Mouse (Mus musculus): ENCODE measurements around the gene Tmx1. TPM values are rescaled to one million over a fixed set of nuclear protein-coding genes. Genes with fewer than 3 reads are reported as not detected.

The Tmx1 gene
- polyA plus RNA-seq, 1 experiment from 2014 or later: 103 TPM

- peaks cover 4% of the 10 kb centered on the region; the same call in 1 of the 2 replicates for H3K4me1 ChIP-seq (ENCODE audit: control insufficient read depth, low read depth, low read length)
- H3K4me2 ChIP-seq (ENCODE audit: low read depth, low read length): no peak overlapping the region
- no peaks in the 10 kb centered on the region for H3K27me3 ChIP-seq (ENCODE audit: control insufficient read depth, insufficient read depth, low read depth, low read length)
- no peak for ATAC-seq (ENCODE audit: low read depth)
- H3K27ac ChIP-seq (ENCODE audit: low read length): no peak overlapping the region
- WGBS (ENCODE audit: insufficient replicate concordance): 33% methylated on average over 8 of the region's 8 CpGs
- no peaks in the 10 kb centered on the region for H3K9me3 ChIP-seq (replicated peaks; ENCODE audit: control insufficient read depth, low read length)
- H3K36me3 ChIP-seq (ENCODE audit: control insufficient read depth, insufficient read depth): no peaks in the 10 kb centered on the region
- H3K4me3 ChIP-seq (ENCODE audit: low read depth, low read length): no peak overlapping the region
- H3K9ac ChIP-seq (ENCODE audit: low read depth, low read length): no peak overlapping the region
These were observed 22.5 kb upstream of the Tmx1 start for GRCm38 (mm10) chr12:70430307-70430950.

DNA sequence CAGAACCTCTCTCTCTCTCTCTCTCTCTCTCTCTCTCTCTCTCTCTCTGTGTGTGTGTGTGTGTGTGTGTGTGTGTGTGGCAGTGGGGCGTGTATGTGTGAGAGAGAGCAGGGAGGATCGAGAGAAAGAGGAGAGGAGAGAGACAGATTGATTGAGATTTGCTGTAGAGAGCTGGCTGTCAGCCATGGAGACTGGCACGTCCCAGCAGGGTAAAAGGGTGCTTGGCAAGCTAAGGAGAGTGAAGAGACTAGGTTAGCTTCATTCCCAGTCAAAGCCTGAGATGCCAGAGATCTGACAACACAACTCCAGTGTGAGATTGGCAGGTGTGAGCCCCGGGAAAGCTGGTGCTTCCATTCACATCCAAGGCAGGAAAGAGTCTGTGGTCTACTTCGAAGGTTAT lies 21.5 kb upstream of the Tmx1 start:
- Histone ChIP-seq H3K4me1 (ENCODE audit: control insufficient read depth, low read depth, low read length) (peaks cover 4% of the 10 kb centered on the region; the same call in 1 of the 2 replicates), H3K9ac (ENCODE audit: low read depth, low read length) (0 out of 2 replicates have a peak overlapping the region, but pooled peaks have one; percentile 7), H3K36me3 (ENCODE audit: control insufficient read depth, insufficient read depth) (no peaks in the 10 kb centered on the region), H3K4me2 (ENCODE audit: low read depth, low read length) (no peak overlapping the region), H3K27ac (ENCODE audit: low read length) (no peak overlapping the region), H3K4me3 (ENCODE audit: low read depth, low read length) (no peak overlapping the region), H3K9me3 (replicated peaks; ENCODE audit: control insufficient read depth, low read length) (no peaks in the 10 kb centered on the region), H3K27me3 (ENCODE audit: control insufficient read depth, insufficient read depth, low read depth, low read length) (no peaks in the 10 kb centered on the region)
- ATAC-seq (ENCODE audit: low read depth): no peak
- WGBS (ENCODE audit: insufficient replicate concordance): 34% methylated on average over 5 of the region's 5 CpGs

GRCm38 (mm10) chr12:70449961-70450360 lies 2.9 kb upstream of the Tmx1 start:
- no peak for ATAC-seq (ENCODE audit: low read depth)
- Histone ChIP-seq H3K27ac (ENCODE audit: low read length) (peak overlapping the region; percentile 70), H3K4me1 (ENCODE audit: control insufficient read depth, low read depth, low read length) (peaks cover 22% of the 10 kb centered on the region), H3K4me3 (ENCODE audit: low read depth, low read length) (no peak overlapping the region), H3K27me3 (ENCODE audit: control insufficient read depth, insufficient read depth, low read depth, low read length) (no peaks in the 10 kb centered on the region), H3K9ac (ENCODE audit: low read depth, low read length) (0 out of 2 replicates have a peak overlapping the region, but pooled peaks have one; percentile 28), H3K9me3 (replicated peaks; ENCODE audit: control insufficient read depth, low read length) (no peaks in the 10 kb centered on the region), H3K36me3 (ENCODE audit: control insufficient read depth, insufficient read depth) (no peaks in the 10 kb centered on the region), H3K4me2 (ENCODE audit: low read depth, low read length) (peak overlapping the region; percentile 32; the same call in 1 of the 2 replicates)

DNA sequence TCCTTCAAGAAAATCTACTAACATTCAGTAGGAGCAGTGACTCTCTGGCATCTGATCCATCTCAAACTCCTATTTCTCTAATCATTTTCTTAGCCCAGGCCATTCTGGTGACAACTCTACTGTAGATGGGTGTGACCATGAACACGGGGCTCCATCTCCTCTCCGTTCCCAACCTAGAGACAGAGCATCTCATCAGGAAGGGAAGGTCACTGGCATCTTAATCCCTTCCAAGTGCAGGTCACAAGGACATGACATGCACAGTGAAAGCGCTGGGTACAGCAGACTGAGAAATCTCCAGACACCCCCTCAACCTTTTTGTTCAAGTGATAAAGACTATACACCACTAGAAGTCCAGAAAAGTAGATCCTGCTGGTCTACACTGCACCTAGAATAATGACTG lies 1.4 kb upstream of the Tmx1 start:
- peaks cover 30% of the 10 kb centered on the region for H3K4me1 ChIP-seq (ENCODE audit: control insufficient read depth, low read depth, low read length)
- H3K4me2 ChIP-seq (ENCODE audit: low read depth, low read length): peak overlapping the region; percentile 68
- whole genome bisulfite sequencing (ENCODE audit: insufficient replicate concordance): 45% methylated on average over 3 of the region's 3 CpGs
- peak; percentile 37 for ATAC-seq (ENCODE audit: low read depth)
- H3K27me3 ChIP-seq (ENCODE audit: control insufficient read depth, insufficient read depth, low read depth, low read length): no peaks in the 10 kb centered on the region
- H3K4me3 ChIP-seq (ENCODE audit: low read depth, low read length): peak overlapping the region; percentile 97
- H3K9ac ChIP-seq (ENCODE audit: low read depth, low read length): peak overlapping the region; percentile 51; the same call in 1 of the 2 replicates
- peak overlapping the region; percentile 95 for H3K27ac ChIP-seq (ENCODE audit: low read length)
- no peaks in the 10 kb centered on the region for H3K9me3 ChIP-seq (replicated peaks; ENCODE audit: control insufficient read depth, low read length)
- peaks cover 4% of the 10 kb centered on the region; the same call in 1 of the 2 replicates for H3K36me3 ChIP-seq (ENCODE audit: control insufficient read depth, insufficient read depth)

GRCm38 (mm10) chr12:70452143-70452542 lies 752 bp upstream of the Tmx1 start:
- Histone ChIP-seq H3K9ac (ENCODE audit: low read depth, low read length) (peak overlapping the region; percentile 99), H3K27ac (ENCODE audit: low read length) (peak overlapping the region; percentile 95), H3K27me3 (ENCODE audit: control insufficient read depth, insufficient read depth, low read depth, low read length) (no peaks in the 10 kb centered on the region), H3K36me3 (ENCODE audit: control insufficient read depth, insufficient read depth) (peaks cover 9% of the 10 kb centered on the region), H3K4me3 (ENCODE audit: low read depth, low read length) (peak overlapping the region; percentile 97), H3K4me2 (ENCODE audit: low read depth, low read length) (peak overlapping the region; percentile 68), H3K9me3 (replicated peaks; ENCODE audit: control insufficient read depth, low read length) (no peaks in the 10 kb centered on the region), H3K4me1 (ENCODE audit: control insufficient read depth, low read depth, low read length) (peaks cover 30% of the 10 kb centered on the region)
- peak; percentile 78 for ATAC-seq (ENCODE audit: low read depth)
- WGBS (ENCODE audit: insufficient replicate concordance): 25% methylated on average over 2 of the region's 2 CpGs

DNA sequence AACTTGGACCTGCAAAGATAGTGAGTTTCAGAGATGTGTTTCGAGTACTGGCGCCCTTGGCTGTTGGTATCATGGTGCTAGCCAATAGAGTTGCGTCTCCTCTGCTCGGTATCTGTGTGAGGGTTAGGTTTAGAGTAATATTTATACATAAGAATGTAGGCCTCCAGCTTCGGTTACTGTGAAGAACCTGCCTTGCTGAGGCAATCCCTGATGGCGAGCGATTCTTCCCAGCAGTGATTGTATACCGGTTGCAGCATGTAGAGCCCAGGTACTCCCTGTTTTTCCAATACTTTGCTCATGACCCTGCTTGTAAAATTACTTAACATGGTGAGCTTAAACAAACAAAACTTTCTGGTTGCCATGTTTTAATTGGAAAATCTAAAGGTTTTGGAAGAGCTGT lies 2.3 kb downstream of the Tmx1 start:
- Histone ChIP-seq H3K27ac (ENCODE audit: low read length) (no peak overlapping the region), H3K4me3 (ENCODE audit: low read depth, low read length) (peak overlapping the region; percentile 97), H3K36me3 (ENCODE audit: control insufficient read depth, insufficient read depth) (peaks cover 33% of the 10 kb centered on the region), H3K4me1 (ENCODE audit: control insufficient read depth, low read depth, low read length) (peaks cover 27% of the 10 kb centered on the region), H3K9me3 (replicated peaks; ENCODE audit: control insufficient read depth, low read length) (no peaks in the 10 kb centered on the region), H3K4me2 (ENCODE audit: low read depth, low read length) (peak overlapping the region; percentile 68), H3K27me3 (ENCODE audit: control insufficient read depth, insufficient read depth, low read depth, low read length) (no peaks in the 10 kb centered on the region), H3K9ac (ENCODE audit: low read depth, low read length) (no peak overlapping the region)
- 86% methylated on average over 8 of the region's 8 CpGs for WGBS (ENCODE audit: insufficient replicate concordance)
- ATAC-seq (ENCODE audit: low read depth): no peak

- H3K36me3 ChIP-seq (ENCODE audit: control insufficient read depth, insufficient read depth): peaks cover 46% of the 10 kb centered on the region
- no peak overlapping the region for H3K4me2 ChIP-seq (ENCODE audit: low read depth, low read length)
- H3K4me1 ChIP-seq (ENCODE audit: control insufficient read depth, low read depth, low read length): peaks cover 12% of the 10 kb centered on the region
- H3K4me3 ChIP-seq (ENCODE audit: low read depth, low read length): no peak overlapping the region
- no peak for ATAC-seq (ENCODE audit: low read depth)
- no peaks in the 10 kb centered on the region for H3K9me3 ChIP-seq (replicated peaks; ENCODE audit: control insufficient read depth, low read length)
- no peaks in the 10 kb centered on the region for H3K27me3 ChIP-seq (ENCODE audit: control insufficient read depth, insufficient read depth, low read depth, low read length)
- no peak overlapping the region for H3K9ac ChIP-seq (ENCODE audit: low read depth, low read length)
- H3K27ac ChIP-seq (ENCODE audit: low read length): no peak overlapping the region
- 78% methylated on average over 1 of the region's 1 CpGs for WGBS (ENCODE audit: insufficient replicate concordance)
These were observed 6.7 kb downstream of the Tmx1 start for GRCm38 (mm10) chr12:70459546-70459945.

GRCm38 (mm10) chr12:70464016-70464415 lies 11.1 kb downstream of the Tmx1 start:
- Histone ChIP-seq H3K4me1 (ENCODE audit: control insufficient read depth, low read depth, low read length) (peaks cover 2% of the 10 kb centered on the region; the same call in 1 of the 2 replicates), H3K27me3 (ENCODE audit: control insufficient read depth, insufficient read depth, low read depth, low read length) (no peaks in the 10 kb centered on the region), H3K9ac (ENCODE audit: low read depth, low read length) (no peak overlapping the region), H3K27ac (ENCODE audit: low read length) (no peak overlapping the region), H3K36me3 (ENCODE audit: control insufficient read depth, insufficient read depth) (peaks cover 53% of the 10 kb centered on the region), H3K4me3 (ENCODE audit: low read depth, low read length) (no peak overlapping the region), H3K4me2 (ENCODE audit: low read depth, low read length) (no peak overlapping the region), H3K9me3 (replicated peaks; ENCODE audit: control insufficient read depth, low read length) (no peaks in the 10 kb centered on the region)
- no peak for ATAC-seq (ENCODE audit: low read depth)
- WGBS (ENCODE audit: insufficient replicate concordance): 90% methylated on average over 4 of the region's 4 CpGs

DNA sequence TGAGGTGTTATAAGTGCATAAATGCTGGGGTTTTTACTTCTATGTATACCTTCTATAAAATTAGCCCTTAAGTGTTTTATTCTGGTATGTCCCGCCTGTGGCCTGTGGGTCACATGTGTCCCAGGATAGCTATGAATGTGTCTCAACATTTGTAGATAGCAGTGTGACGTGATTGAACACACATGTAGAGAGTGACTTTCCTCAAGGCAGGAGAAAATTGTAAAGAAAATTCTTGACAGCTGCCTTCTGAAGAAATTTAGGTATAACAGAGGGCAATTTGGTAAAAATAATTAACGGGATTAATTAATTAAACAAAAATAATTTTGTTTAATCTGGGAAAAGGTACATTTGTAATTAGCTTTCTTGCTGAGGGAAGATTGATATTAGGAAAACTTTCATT lies 22.4 kb downstream of the Tmx1 start:
- 61% methylated on average over 3 of the region's 3 CpGs for WGBS (ENCODE audit: insufficient replicate concordance)
- no peak overlapping the region for H3K4me2 ChIP-seq (ENCODE audit: low read depth, low read length)
- no peak overlapping the region for H3K27ac ChIP-seq (ENCODE audit: low read length)
- no peaks in the 10 kb centered on the region for H3K36me3 ChIP-seq (ENCODE audit: control insufficient read depth, insufficient read depth)
- no peak overlapping the region for H3K9ac ChIP-seq (ENCODE audit: low read depth, low read length)
- H3K27me3 ChIP-seq (ENCODE audit: control insufficient read depth, insufficient read depth, low read depth, low read length): no peaks in the 10 kb centered on the region
- H3K4me1 ChIP-seq (ENCODE audit: control insufficient read depth, low read depth, low read length): no peaks in the 10 kb centered on the region
- no peak for ATAC-seq (ENCODE audit: low read depth)
- no peaks in the 10 kb centered on the region for H3K9me3 ChIP-seq (replicated peaks; ENCODE audit: control insufficient read depth, low read length)
- no peak overlapping the region for H3K4me3 ChIP-seq (ENCODE audit: low read depth, low read length)
